Mouse (Mus musculus): ENCODE results near the gene Lix1l.

Lix1l gene

GRCm38 (mm10) chr3:96600639-96601250 is at the start of gene Lix1l:
Gene Lix1l (plus strand): TSS chr3:96601149.
- TF ChIP-seq GATA4 (IDR thresholded peaks at IDR 0.05; ENCODE audit: insufficient replicate concordance, low read length), result no peak

DNA sequence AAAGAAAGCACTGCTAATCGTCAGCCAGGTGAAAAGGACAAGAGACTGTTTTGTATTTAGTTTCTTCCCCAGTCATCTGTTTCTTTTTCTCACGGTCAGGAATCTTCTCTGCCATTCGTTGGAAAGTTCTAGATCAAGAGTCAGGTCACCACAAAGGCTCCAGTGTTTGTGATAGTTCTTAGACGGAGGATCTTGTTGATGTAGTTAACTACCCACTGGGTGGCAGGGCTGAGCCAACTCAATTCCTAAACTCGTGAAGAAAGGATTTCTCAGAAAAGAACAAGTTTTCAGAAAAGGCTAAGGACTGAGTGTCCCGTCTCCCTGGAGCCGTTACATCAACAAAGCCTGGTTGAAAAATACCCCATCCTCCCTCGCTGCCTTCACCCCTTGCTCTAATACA is 49.7 kb upstream of the Lix1l start:
- no peak for TF ChIP-seq GATA4 (IDR thresholded peaks at IDR 0.05; ENCODE audit: insufficient replicate concordance, low read length)

DNA sequence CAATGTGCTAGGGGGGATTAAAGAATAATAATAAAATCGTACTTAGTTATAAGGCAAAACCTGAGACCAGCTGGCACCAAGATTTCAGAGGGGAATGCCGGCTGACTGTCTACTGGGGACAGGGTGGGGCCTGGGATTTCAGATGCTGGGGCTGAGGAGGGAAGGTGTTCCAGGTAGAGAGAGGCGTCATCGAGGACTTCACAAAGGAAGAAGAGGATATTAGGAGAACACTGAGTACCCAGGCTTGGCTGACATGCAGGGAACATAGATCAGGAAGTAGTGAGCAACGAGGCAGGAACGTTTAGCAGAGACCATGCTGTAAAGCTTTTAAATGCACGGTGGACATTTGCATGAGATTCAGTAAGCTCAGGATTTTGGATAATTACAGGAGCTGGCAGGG is 49.1 kb upstream of the Lix1l start:
- no peak for TF ChIP-seq GATA4 (IDR thresholded peaks at IDR 0.05; ENCODE audit: insufficient replicate concordance, low read length)

- no peak for TF ChIP-seq GATA4 (IDR thresholded peaks at IDR 0.05; ENCODE audit: insufficient replicate concordance, low read length)
Observed at GRCm38 (mm10) chr3:96553601-96554000, 47.3 kb upstream of the Lix1l start.

DNA sequence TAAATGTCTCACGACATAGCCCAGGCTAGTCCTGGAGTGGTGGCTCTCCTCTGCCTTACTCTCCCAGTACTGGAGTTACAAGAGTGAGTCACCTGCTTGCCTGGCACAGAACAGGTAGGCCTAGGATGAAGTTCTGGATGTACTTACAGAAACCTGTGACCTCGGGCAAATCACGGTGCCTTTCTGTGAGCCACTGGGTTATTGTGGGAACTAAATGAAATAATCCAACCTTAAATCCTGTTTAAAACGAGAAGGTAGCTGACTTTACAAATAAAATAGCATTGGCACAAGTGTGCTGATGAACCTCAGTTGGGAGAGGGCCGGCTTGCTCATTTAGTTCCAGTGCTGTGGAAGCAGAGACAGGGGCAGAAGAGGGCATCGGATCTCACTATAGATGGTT is 46.7 kb upstream of the Lix1l start:
- TF ChIP-seq GATA4 (IDR thresholded peaks at IDR 0.05; ENCODE audit: insufficient replicate concordance, low read length), result no peak

GRCm38 (mm10) chr3:96555041-96555596 is 45.8 kb upstream of the Lix1l start:
- no peak for TF ChIP-seq GATA4 (IDR thresholded peaks at IDR 0.05; ENCODE audit: insufficient replicate concordance, low read length)

GRCm38 (mm10) chr3:96555999-96556614 is 44.8 kb upstream of the Lix1l start:
- TF ChIP-seq GATA4 (IDR thresholded peaks at IDR 0.05; ENCODE audit: insufficient replicate concordance, low read length), result no peak

DNA sequence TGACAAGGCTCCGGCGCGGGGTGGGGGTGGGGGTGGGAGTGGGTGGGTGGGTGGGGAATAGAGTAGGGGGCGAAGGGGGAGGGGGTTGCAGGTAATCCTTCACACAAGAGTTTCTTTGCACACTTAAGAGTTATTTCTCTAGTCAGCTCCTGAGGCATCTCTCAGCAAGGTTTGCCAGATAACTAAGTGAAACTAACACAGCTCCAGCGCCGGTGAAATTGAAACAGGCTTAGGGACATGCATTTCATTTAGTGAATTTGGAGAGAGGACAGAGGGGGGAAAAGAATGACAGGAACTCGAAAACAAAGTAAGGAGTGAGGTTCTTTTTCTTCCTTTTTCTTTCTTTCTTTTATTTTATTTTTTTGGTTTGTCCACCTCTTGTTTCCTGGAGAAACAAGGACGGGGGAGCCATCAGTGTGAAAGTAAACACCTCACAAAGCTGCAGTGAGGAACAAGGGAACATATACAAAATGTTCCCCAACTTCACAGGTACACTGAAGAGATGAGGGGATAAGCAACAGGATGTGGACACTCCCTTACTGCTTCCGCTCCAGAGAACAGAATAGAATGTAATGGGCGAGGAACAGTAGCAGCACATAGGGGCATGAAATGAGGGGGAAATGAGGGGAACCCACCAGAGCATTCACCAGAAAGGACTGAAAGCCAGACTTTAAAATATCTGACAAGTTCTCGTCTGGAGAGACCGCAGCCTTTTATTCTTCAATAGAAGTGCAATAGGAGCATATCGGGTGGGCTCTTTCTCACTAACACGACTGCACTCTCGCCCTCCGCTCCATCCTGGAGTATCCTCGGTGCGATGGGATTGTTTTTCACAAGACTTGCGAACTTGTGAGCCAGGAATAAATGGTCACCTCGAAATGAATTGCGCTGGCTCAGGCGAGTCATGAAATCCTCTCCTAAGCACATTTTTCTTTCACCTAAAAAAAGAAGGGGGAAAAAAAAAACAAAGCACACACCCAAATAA is 44.0 kb upstream of the Lix1l start:
- no peak for TF ChIP-seq GATA4 (IDR thresholded peaks at IDR 0.05; ENCODE audit: insufficient replicate concordance, low read length)

GRCm38 (mm10) chr3:96557694-96558093 is 43.3 kb upstream of the Lix1l start, which contains the start of gene Txnip:
Gene Txnip (plus strand): TSS chr3:96557957.
- TF ChIP-seq GATA4 (IDR thresholded peaks at IDR 0.05; ENCODE audit: insufficient replicate concordance, low read length), result no peak; the same call in 1 of the 2 replicates

DNA sequence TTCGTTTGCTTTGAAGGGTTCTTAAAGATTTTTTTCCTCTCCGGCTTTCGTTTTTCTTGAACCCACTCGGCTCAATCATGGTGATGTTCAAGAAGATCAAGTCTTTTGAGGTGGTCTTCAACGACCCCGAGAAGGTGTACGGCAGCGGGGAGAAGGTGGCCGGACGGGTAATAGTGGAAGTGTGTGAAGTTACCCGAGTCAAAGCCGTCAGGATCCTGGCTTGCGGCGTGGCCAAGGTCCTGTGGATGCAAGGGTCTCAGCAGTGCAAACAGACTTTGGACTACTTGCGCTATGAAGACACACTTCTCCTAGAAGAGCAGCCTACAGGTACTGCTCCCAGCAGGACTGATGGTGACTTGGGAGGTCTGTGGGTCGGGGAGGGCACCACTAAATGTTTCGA is 42.8 kb upstream of the Lix1l start:
- TF ChIP-seq GATA4 (IDR thresholded peaks at IDR 0.05; ENCODE audit: insufficient replicate concordance, low read length), result no peak

DNA sequence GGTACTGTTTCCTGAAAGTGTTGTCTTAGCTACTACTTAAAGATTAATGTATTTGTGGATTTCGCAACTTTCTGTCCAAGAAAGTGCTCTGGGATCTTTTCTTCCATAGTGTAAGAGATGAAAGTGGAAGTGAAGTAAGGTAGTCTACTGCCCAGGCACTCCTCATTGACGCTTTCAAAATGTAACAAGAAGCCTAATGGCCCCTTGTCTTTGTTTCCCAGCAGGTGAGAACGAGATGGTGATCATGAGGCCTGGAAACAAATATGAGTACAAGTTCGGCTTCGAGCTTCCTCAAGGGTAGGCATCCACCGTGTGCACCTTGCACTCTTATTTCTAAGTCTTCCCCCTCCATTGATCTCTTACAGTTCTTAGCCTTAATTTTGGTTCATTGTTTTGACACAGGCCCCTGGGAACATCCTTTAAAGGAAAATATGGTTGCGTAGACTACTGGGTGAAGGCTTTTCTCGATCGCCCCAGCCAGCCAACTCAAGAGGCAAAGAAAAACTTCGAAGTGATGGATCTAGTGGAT is 42.2 kb upstream of the Lix1l start:
- TF ChIP-seq GATA4 (IDR thresholded peaks at IDR 0.05; ENCODE audit: insufficient replicate concordance, low read length), result no peak

GRCm38 (mm10) chr3:96559398-96559910 is 41.5 kb upstream of the Lix1l start:
- TF ChIP-seq GATA4 (IDR thresholded peaks at IDR 0.05; ENCODE audit: insufficient replicate concordance, low read length), result no peak

DNA sequence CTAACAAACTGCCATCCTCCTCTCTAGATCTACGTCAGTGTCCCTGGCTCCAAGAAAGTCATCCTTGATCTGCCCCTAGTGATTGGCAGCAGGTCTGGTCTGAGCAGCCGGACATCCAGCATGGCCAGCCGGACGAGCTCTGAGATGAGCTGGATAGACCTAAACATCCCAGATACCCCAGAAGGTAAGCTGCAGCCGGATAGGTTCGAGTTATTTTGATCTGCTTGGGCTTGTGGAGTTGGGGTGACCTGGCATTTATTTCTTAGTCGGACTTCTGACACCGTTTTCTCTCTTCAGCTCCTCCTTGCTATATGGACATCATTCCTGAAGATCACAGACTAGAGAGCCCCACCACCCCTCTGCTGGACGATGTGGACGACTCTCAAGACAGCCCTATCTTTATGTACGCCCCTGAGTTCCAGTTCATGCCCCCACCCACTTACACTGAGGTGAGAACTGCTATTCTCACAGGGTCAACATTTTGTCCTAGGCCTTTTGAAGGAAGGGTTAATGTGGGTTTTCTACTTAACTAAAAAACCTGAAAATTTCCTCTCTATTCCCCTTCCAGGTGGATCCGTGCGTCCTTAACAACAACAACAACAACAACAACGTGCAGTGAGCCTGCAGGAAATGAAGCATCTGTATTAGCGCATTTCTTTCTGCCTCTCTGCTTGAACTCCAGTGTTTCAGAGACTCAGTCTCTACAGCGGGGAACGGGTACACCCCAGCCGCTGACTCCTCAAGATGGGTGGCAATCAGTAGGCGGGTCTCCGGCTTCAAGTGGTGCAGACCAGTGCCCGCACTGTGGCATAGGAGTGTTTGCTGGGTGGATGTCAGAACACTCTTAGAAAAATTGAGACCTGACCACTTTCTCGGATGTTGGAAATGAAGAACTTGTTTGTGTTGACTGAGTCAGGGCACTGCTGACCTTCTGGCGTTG is 40.8 kb upstream of the Lix1l start:
- TF ChIP-seq GATA4 (IDR thresholded peaks at IDR 0.05; ENCODE audit: insufficient replicate concordance, low read length), result no peak

All from liver, adult (tissue).